Mouse (Mus musculus): ENCODE results near the gene Zfp385a. TPM values are rescaled to one million over a fixed set of nuclear protein-coding genes. Genes with fewer than 3 reads are reported as not detected.

Gene Zfp385a
- total and polyA plus RNA-seq, 2 experiments = 0.92 to 14.9 TPM

DNA sequence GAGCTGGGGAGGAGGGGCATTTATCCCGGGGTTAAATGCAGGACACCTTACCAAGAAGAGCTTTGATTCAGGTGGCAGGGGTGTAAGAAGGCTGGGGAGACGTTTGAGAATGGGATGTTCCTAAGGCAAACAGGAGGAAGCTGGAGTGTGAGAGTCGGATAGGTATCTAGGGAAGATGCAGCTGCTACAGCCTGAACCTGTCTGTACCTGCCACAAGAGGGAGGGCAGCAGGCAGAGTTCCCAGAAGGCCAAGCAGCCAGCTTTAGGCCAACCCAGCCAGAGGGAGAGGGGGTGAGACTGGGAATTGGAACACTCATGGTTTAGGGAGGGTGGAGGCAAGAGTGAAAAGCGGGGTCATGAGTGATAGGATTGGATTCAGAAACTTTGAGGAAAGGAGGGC is 893 bp upstream of the Zfp385a start:
- H3K36me3 ChIP-seq (ENCODE audit: control insufficient read depth, insufficient read depth, low read length) = peaks cover 13% of the 10 kb centered on the region; the same call in 1 of the 2 replicates
- no peak overlapping the region for H3K9ac ChIP-seq (ENCODE audit: low read depth, low read length)
- no peak overlapping the region for H3K4me3 ChIP-seq (ENCODE audit: insufficient read depth, low read depth, low read length)
- H3K79me2 ChIP-seq (ENCODE audit: control insufficient read depth, insufficient read depth, low read length) = no peaks in the 10 kb centered on the region
- peaks cover 4% of the 10 kb centered on the region; the same call in 1 of the 2 replicates for H3K4me1 ChIP-seq (ENCODE audit: control insufficient read depth, insufficient read depth, low read length)
- H3K27me3 ChIP-seq (ENCODE audit: control insufficient read depth, insufficient read depth, low read length) = peaks cover 2% of the 10 kb centered on the region; the same call in 1 of the 2 replicates
- H3K27ac ChIP-seq (replicated peaks; ENCODE audit: insufficient read depth, low read depth, low read length) = no peak overlapping the region
- DNase-seq (ENCODE audit: extremely low read depth, low read depth, low spot score) = no peak
- TF ChIP-seq POLR2A (IDR thresholded peaks at IDR 0.05; ENCODE audit: extremely low read depth, insufficient read depth, low read length) (no peak), CTCF (IDR thresholded peaks at IDR 0.05; ENCODE audit: low read depth, low read length) (peak; percentile 20; the same call in 1 of the 2 replicates)
- WGBS = 40% methylated on average over 4 of the region's 4 CpGs

DNA sequence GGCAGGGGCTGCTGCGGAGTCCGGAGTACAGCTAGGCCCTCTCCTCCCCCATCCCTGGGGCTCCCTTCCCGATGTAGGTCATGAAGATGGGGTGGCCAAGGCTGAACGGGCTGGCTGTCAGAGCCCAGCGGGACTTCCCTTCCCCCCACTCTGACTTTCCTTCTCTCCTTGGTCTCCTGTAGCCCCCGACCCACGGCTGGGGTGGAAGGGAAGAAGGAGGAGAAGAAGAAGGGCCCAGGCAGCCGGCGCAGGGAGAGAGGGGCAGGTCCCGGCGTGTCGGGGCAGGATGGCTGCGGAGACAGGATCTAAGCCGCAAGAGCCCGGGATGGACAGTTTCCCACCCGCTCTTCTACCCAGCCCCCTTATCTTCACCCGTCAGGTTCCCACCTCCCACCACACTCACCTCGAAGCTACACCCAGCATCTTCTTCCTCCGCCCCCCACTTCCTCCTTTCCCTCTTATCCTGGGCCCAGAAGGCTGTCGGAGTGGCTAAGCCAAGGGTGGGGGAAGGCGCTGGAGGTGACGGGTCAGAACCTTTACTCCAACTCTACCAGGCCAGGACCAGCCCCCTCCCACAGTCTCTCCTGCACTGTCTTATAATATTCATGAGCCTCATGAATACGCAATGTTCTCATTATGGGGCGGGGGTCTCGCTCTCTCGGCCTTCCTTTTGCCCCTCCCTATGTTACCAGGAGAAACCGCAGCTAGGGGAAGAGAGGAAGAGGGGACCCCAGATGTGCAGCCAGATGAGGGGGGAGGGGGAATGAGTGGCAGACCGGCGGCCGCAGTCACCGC is 530 bp downstream of the Zfp385a start:
- Histone ChIP-seq H3K27ac (replicated peaks; ENCODE audit: insufficient read depth, low read depth, low read length) (no peak overlapping the region), H3K4me1 (ENCODE audit: control insufficient read depth, insufficient read depth, low read length) (peaks cover 5% of the 10 kb centered on the region; the same call in 1 of the 2 replicates), H3K9ac (ENCODE audit: low read depth, low read length) (peak overlapping the region; percentile 60), H3K27me3 (ENCODE audit: control insufficient read depth, insufficient read depth, low read length) (peaks cover 2% of the 10 kb centered on the region; the same call in 1 of the 2 replicates), H3K4me3 (ENCODE audit: insufficient read depth, low read depth, low read length) (peak overlapping the region; percentile 97), H3K36me3 (ENCODE audit: control insufficient read depth, insufficient read depth, low read length) (peaks cover 4% of the 10 kb centered on the region; the same call in 1 of the 2 replicates), H3K79me2 (ENCODE audit: control insufficient read depth, insufficient read depth, low read length) (no peaks in the 10 kb centered on the region)
- DNase-seq (ENCODE audit: extremely low read depth, low read depth, low spot score) = no peak
- no peak for TF ChIP-seq POLR2A (IDR thresholded peaks at IDR 0.05; ENCODE audit: extremely low read depth, insufficient read depth, low read length)
- TF ChIP-seq CTCF (IDR thresholded peaks at IDR 0.05; ENCODE audit: low read depth, low read length) = no peak
- 16% methylated on average over 31 of the region's 31 CpGs for WGBS

DNA sequence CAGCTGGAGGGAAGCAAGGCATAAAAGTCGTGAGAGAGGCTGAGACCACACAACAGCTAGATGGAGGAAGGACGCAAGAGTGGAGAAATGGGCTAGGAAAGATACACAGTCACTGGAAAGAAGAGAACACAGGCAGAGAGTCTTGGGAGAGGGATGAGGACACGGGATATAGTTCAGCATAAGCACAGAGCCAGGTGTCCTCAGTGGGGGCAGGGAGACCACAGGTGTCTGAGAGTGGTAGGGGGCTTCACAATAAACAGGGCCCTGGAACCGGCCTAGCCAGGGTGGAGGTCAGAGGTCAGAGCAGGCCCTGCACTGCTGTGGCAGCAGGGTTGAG is 1.1 kb downstream of the Zfp385a start:
- H3K4me1 ChIP-seq (ENCODE audit: control insufficient read depth, insufficient read depth, low read length) = peaks cover 6% of the 10 kb centered on the region; the same call in 1 of the 2 replicates
- TF ChIP-seq POLR2A (IDR thresholded peaks at IDR 0.05; ENCODE audit: extremely low read depth, insufficient read depth, low read length) = no peak
- no peak for TF ChIP-seq CTCF (IDR thresholded peaks at IDR 0.05; ENCODE audit: low read depth, low read length)
- no peaks in the 10 kb centered on the region for H3K36me3 ChIP-seq (ENCODE audit: control insufficient read depth, insufficient read depth, low read length)
- H3K4me3 ChIP-seq (ENCODE audit: insufficient read depth, low read depth, low read length) = no peak overlapping the region
- no peak for DNase-seq (ENCODE audit: extremely low read depth, low read depth, low spot score)
- no peaks in the 10 kb centered on the region for H3K79me2 ChIP-seq (ENCODE audit: control insufficient read depth, insufficient read depth, low read length)
- 72% methylated on average over 4 of the region's 4 CpGs for WGBS
- H3K27ac ChIP-seq (replicated peaks; ENCODE audit: insufficient read depth, low read depth, low read length) = no peak overlapping the region
- no peak overlapping the region for H3K9ac ChIP-seq (ENCODE audit: low read depth, low read length)
- H3K27me3 ChIP-seq (ENCODE audit: control insufficient read depth, insufficient read depth, low read length) = peaks cover 2% of the 10 kb centered on the region; the same call in 1 of the 2 replicates

DNA sequence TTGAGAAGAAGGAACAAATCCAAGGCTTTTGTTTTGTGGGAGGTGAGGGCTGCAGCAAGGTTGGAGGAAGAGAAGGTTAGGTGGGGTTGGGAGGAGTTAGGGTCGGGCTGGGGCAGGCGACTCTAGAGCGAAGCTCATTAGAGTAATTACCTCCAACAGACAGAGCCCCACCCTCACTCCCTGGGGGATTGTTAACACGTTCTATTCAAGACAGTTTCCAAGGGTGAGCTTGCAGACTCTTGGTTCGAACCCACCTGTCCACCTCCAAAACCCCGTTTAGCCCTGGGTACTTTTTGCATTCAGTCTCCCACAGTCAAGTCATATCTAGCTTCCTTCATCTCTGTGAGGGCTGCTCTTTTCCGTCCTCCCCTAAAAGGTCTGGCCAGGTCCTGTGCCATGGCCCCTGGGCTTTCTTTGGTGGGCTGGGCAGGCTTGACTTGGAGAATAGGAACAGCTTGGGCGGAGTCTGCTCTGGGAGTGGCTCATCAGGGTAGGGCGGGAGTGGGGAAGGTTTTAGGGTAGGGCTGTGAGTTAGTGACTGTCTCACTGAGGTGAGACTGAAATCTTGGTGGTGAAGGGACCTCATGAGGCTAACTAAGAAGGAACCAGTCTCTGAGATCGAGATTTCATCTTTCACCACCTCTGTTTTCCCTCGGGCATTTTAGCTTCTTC is 2.8 kb downstream of the Zfp385a start:
- DNase-seq (ENCODE audit: extremely low read depth, low read depth, low spot score) = no peak
- H3K9ac ChIP-seq (ENCODE audit: low read depth, low read length) = no peak overlapping the region
- TF ChIP-seq CTCF (IDR thresholded peaks at IDR 0.05; ENCODE audit: low read depth, low read length) (no peak), POLR2A (IDR thresholded peaks at IDR 0.05; ENCODE audit: extremely low read depth, insufficient read depth, low read length) (no peak)
- H3K79me2 ChIP-seq (ENCODE audit: control insufficient read depth, insufficient read depth, low read length) = no peaks in the 10 kb centered on the region
- H3K27me3 ChIP-seq (ENCODE audit: control insufficient read depth, insufficient read depth, low read length) = peaks cover 2% of the 10 kb centered on the region; the same call in 1 of the 2 replicates
- H3K4me3 ChIP-seq (ENCODE audit: insufficient read depth, low read depth, low read length) = no peak overlapping the region
- no peaks in the 10 kb centered on the region for H3K36me3 ChIP-seq (ENCODE audit: control insufficient read depth, insufficient read depth, low read length)
- 74% methylated on average over 11 of the region's 11 CpGs for WGBS
- no peak overlapping the region for H3K27ac ChIP-seq (replicated peaks; ENCODE audit: insufficient read depth, low read depth, low read length)
- H3K4me1 ChIP-seq (ENCODE audit: control insufficient read depth, insufficient read depth, low read length) = peaks cover 6% of the 10 kb centered on the region; the same call in 1 of the 2 replicates

DNA sequence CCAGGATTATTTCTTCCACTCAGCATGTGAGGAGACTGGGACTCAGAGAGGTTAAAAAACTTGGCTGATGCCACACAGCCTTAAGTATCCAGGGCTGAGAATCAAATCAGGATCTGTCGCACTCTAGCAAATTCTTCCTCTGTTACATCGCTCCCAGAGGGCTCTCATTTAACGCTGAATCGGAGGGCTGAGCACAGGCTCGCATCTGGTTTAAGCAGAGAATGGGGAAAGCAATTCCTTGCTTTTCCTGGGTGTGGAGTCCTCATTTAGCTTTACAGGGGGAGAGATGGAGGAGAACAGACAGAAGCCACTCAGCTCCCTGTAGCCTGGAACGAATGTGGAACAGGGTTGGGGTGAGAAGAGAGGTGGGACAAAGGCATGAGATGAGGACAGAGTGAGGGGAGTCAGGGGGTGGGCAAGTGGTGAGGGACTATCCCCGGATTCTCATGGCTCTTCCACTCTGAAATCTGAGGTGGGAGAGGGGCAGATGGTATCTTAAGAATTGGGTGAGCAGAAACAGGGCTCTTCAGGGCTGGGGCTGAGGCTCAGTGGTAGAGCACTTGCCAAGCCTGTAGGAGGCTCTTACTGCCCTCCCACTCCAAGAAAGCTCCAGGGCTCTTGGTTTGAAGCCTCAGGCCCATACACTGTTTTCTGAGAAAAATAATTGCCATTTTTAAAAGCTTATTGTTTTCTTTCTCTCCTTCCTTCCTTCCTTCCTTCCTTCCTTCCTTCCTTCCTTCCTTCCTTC is 4.2 kb downstream of the Zfp385a start:
- Histone ChIP-seq H3K27ac (replicated peaks; ENCODE audit: insufficient read depth, low read depth, low read length) (no peak overlapping the region), H3K4me1 (ENCODE audit: control insufficient read depth, insufficient read depth, low read length) (peaks cover 6% of the 10 kb centered on the region; the same call in 1 of the 2 replicates)
- 79% methylated on average over 7 of the region's 7 CpGs for WGBS

More for the DNA sequence above, 4.2 kb downstream of the Zfp385a start:
- no peak overlapping the region for H3K4me3 ChIP-seq (ENCODE audit: insufficient read depth, low read depth, low read length)
- TF ChIP-seq POLR2A (IDR thresholded peaks at IDR 0.05; ENCODE audit: extremely low read depth, insufficient read depth, low read length) = no peak
- TF ChIP-seq CTCF (IDR thresholded peaks at IDR 0.05; ENCODE audit: low read depth, low read length) = no peak
- H3K9ac ChIP-seq (ENCODE audit: low read depth, low read length) = no peak overlapping the region
- no peaks in the 10 kb centered on the region for H3K36me3 ChIP-seq (ENCODE audit: control insufficient read depth, insufficient read depth, low read length)
- peaks cover 2% of the 10 kb centered on the region; the same call in 1 of the 2 replicates for H3K27me3 ChIP-seq (ENCODE audit: control insufficient read depth, insufficient read depth, low read length)
- H3K79me2 ChIP-seq (ENCODE audit: control insufficient read depth, insufficient read depth, low read length) = no peaks in the 10 kb centered on the region
- DNase-seq (ENCODE audit: extremely low read depth, low read depth, low spot score) = no peak
